Mouse (Mus musculus): Measurements from ENCODE around the gene Kpna4. TPM values are rescaled to one million over a fixed set of nuclear protein-coding genes. Genes with fewer than 3 reads are reported as not detected.
"Not testable (repeated sequence)": the region's sequence is repeated elsewhere in the genome, so short reads cannot be mapped to it uniquely, and the experiment has no call there.

The Kpna4 gene
- polyA plus RNA-seq, 1 experiment from 2014 or later = 33.5 TPM

GRCm38 (mm10) chr3:69044167-69044591 lies 82.7 kb downstream of the Kpna4 start:
- H3K27me3 ChIP-seq = no peaks in the 10 kb centered on the region
- peak overlapping the region; percentile 88 for H3K4me2 ChIP-seq
- H3K9me3 ChIP-seq = no peaks in the 10 kb centered on the region
- ATAC-seq (ENCODE audit: low FRiP score, low read depth) = no peak; the same call in 1 of the 2 replicates
- H3K36me3 ChIP-seq = 0 out of 2 replicates have a peak, but pooled peaks cover 6% of the 10 kb centered on the region
- H3K4me1 ChIP-seq (replicated peaks) = peaks cover 19% of the 10 kb centered on the region
- H3K9ac ChIP-seq = peak overlapping the region; percentile 89
- H3K27ac ChIP-seq (replicated peaks) = peak overlapping the region; percentile 91
- under 1% methylated on average over 38 of the region's 42 CpGs for WGBS
- H3K4me3 ChIP-seq = peak overlapping the region; percentile 98

- WGBS = 71% methylated on average over 5 of the region's 5 CpGs
- Histone ChIP-seq H3K4me3 (no peak overlapping the region), H3K4me1 (replicated peaks) (peaks cover 19% of the 10 kb centered on the region), H3K27me3 (no peaks in the 10 kb centered on the region), H3K4me2 (no peak overlapping the region), H3K9ac (no peak overlapping the region), H3K27ac (replicated peaks) (no peak overlapping the region), H3K9me3 (no peaks in the 10 kb centered on the region), H3K36me3 (0 out of 2 replicates have a peak, but pooled peaks cover 6% of the 10 kb centered on the region)
- ATAC-seq (ENCODE audit: low FRiP score, low read depth) = no peak
Measured at GRCm38 (mm10) chr3:69041298-69041697, 85.6 kb downstream of the Kpna4 start.

- Histone ChIP-seq H3K4me3 (no peak overlapping the region), H3K9ac (no peak overlapping the region), H3K27me3 (no peaks in the 10 kb centered on the region), H3K27ac (replicated peaks) (no peak overlapping the region), H3K4me1 (replicated peaks) (peaks cover 9% of the 10 kb centered on the region), H3K36me3 (peaks cover 14% of the 10 kb centered on the region), H3K4me2 (no peak overlapping the region), H3K9me3 (no peaks in the 10 kb centered on the region)
- ATAC-seq (ENCODE audit: low FRiP score, low read depth) = no peak
- 89% methylated on average over 2 of the region's 2 CpGs for WGBS
Measured at GRCm38 (mm10) chr3:69040105-69040504, 86.8 kb downstream of the Kpna4 start.

GRCm38 (mm10) chr3:69026133-69026783 lies 100.7 kb downstream of the Kpna4 start:
- no peak overlapping the region for H3K9ac ChIP-seq
- no peaks in the 10 kb centered on the region for H3K4me1 ChIP-seq (replicated peaks)
- no peaks in the 10 kb centered on the region for H3K27me3 ChIP-seq
- WGBS = 97% methylated on average over 1 of the region's 1 CpGs
- no peak overlapping the region for H3K27ac ChIP-seq (replicated peaks)
- H3K9me3 ChIP-seq = no peaks in the 10 kb centered on the region
- no peak overlapping the region for H3K4me2 ChIP-seq
- H3K36me3 ChIP-seq = peaks cover 11% of the 10 kb centered on the region; the same call in 1 of the 2 replicates
- no peak for ATAC-seq (ENCODE audit: low FRiP score, low read depth)
- H3K4me3 ChIP-seq = no peak overlapping the region

GRCm38 (mm10) chr3:69020764-69021163 lies 106.1 kb downstream of the Kpna4 start:
- Histone ChIP-seq H3K27me3 (no peaks in the 10 kb centered on the region), H3K27ac (replicated peaks) (no peak overlapping the region), H3K4me1 (replicated peaks) (no peaks in the 10 kb centered on the region), H3K4me3 (no peak overlapping the region), H3K36me3 (peaks cover 7% of the 10 kb centered on the region), H3K4me2 (no peak overlapping the region), H3K9me3 (no peaks in the 10 kb centered on the region), H3K9ac (no peak overlapping the region)
- ATAC-seq (ENCODE audit: low FRiP score, low read depth) = no peak

- H3K9ac ChIP-seq = no peak overlapping the region
- no peaks in the 10 kb centered on the region for H3K27me3 ChIP-seq
- peaks cover 7% of the 10 kb centered on the region for H3K36me3 ChIP-seq
- WGBS = 93% methylated on average over 2 of the region's 2 CpGs
- no peaks in the 10 kb centered on the region for H3K4me1 ChIP-seq (replicated peaks)
- H3K9me3 ChIP-seq = no peaks in the 10 kb centered on the region
- H3K4me3 ChIP-seq = no peak overlapping the region
- no peak overlapping the region for H3K4me2 ChIP-seq
- H3K27ac ChIP-seq (replicated peaks) = no peak overlapping the region
- no peak for ATAC-seq (ENCODE audit: low FRiP score, low read depth)
Measured at GRCm38 (mm10) chr3:69020285-69020684, 106.6 kb downstream of the Kpna4 start.

- not testable (repeated sequence) for H3K27ac ChIP-seq (replicated peaks); H3K9ac ChIP-seq; ATAC-seq (ENCODE audit: low FRiP score, low read depth); H3K9me3 ChIP-seq; H3K36me3 ChIP-seq; H3K4me1 ChIP-seq (replicated peaks); H3K27me3 ChIP-seq; H3K4me3 ChIP-seq; H3K4me2 ChIP-seq
- 99% methylated on average over 2 of the region's 2 CpGs for WGBS
Measured at GRCm38 (mm10) chr3:69018635-69019034, 108.3 kb downstream of the Kpna4 start.

- Histone ChIP-seq H3K27me3 (no peaks in the 10 kb centered on the region), H3K4me3 (no peak overlapping the region), H3K27ac (replicated peaks) (no peak overlapping the region), H3K9ac (no peak overlapping the region), H3K9me3 (no peaks in the 10 kb centered on the region), H3K4me1 (replicated peaks) (no peaks in the 10 kb centered on the region), H3K4me2 (no peak overlapping the region), H3K36me3 (peaks cover 5% of the 10 kb centered on the region)
- ATAC-seq (ENCODE audit: low FRiP score, low read depth) = no peak
- 95% methylated on average over 3 of the region's 3 CpGs for WGBS
Measured at GRCm38 (mm10) chr3:69017181-69017580, 109.7 kb downstream of the Kpna4 start.

Other genes with a start within 250 kb of the Kpna4 start
- gene Ift80, start 122.5 kb downstream of the Kpna4 start, polyA plus RNA-seq (2015; fragmentation: Nextera tagmentation; extraction: Ambion mirVana) = 8.4 and 9.3 TPM in 2 replicates
- gene Smc4, start 122.4 kb downstream of the Kpna4 start, polyA plus RNA-seq (2015; fragmentation: Nextera tagmentation; extraction: Ambion mirVana) = 39.2 and 50.9 TPM in 2 replicates
- 39.0 and 48.7 TPM in 2 replicates for gene Trim59, start 82.4 kb downstream of the Kpna4 start, polyA plus RNA-seq (2015; fragmentation: Nextera tagmentation; extraction: Ambion mirVana)
- not detected in 2 replicates for gene Arl14, start 95.3 kb upstream of the Kpna4 start, polyA plus RNA-seq (2015; fragmentation: Nextera tagmentation; extraction: Ambion mirVana)
- gene Ppm1l, start 189.7 kb upstream of the Kpna4 start, polyA plus RNA-seq (2015; fragmentation: Nextera tagmentation; extraction: Ambion mirVana) = 21.5 and 22.5 TPM in 2 replicates